Mouse (Mus musculus) cerebellum, postnatal 4 days (tissue): ENCODE data around the gene Adora2a.
"Not testable (repeated sequence)": the region's sequence is repeated elsewhere in the genome, so short reads cannot be mapped to it uniquely, and the experiment has no call there.

Experiments used
- DNase-seq, 2 experiments: peaks; one replicate each; pipeline ENCODE4 v3.0.0; 2022; ENCODE audit warnings: low spot score in 2 of 2, mixed read lengths in 1 of 2

Gene Adora2a

GRCm38 (mm10) chr10:75350564-75350963, 33.9 kb downstream of the Adora2a start:
- DNase-seq: no peak

- no peak for DNase-seq
Measured at GRCm38 (mm10) chr10:75352541-75352940, 35.9 kb downstream of the Adora2a start.

- DNase-seq: not testable (repeated sequence)
Measured at GRCm38 (mm10) chr10:75353838-75354241, 37.2 kb downstream of the Adora2a start.

- no peak for DNase-seq
Measured at GRCm38 (mm10) chr10:75355341-75355740, 38.7 kb downstream of the Adora2a start.

GRCm38 (mm10) chr10:75364214-75364690, 47.6 kb downstream of the Adora2a start:
- peak; percentile 29 to 66 for DNase-seq

GRCm38 (mm10) chr10:75364796-75365195, 48.1 kb downstream of the Adora2a start:
- DNase-seq: no peak

GRCm38 (mm10) chr10:75365231-75365633, 48.6 kb downstream of the Adora2a start:
- DNase-seq: no peak

- DNase-seq: peak in 1 of 2 experiments; percentile 30
Measured at GRCm38 (mm10) chr10:75373655-75374351, 57.1 kb downstream of the Adora2a start.

- no peak for DNase-seq
Measured at GRCm38 (mm10) chr10:75378688-75379087, 62.0 kb downstream of the Adora2a start.
